Mouse (Mus musculus) large intestine, adult 2 months (tissue): ENCODE data around the gene Gstm1. TPM values are rescaled to one million over a fixed set of nuclear protein-coding genes. Genes with fewer than 3 reads are reported as not detected.
"Not testable (repeated sequence)": the region's sequence is repeated elsewhere in the genome, so short reads cannot be mapped to it uniquely, and the experiment has no call there.

Experiments
- DNase-seq: peaks from one replicate; pipeline ENCODE4 v3.0.0-alpha.2; 2012; ENCODE audit warnings: low read depth, low spot score
- WGBS: fragments of 180-500 bp; shearing (Covaris S2); methylation state at CpG from one replicate; pipeline ENCODE4 v1.1.7; 2018; 5-methylcytosine and 5-hydroxymethylcytosine counted together
- polyA plus RNA-seq: library from polyadenylated mRNA; depleted of rRNA; stranded (reverse); fragments of >200 nt; gene quantifications from 2 replicates; pipeline ENCODE4 v1.2.3, GENCODE M21; 2012; rRNA removed

Gene Gstm1
- polyA plus RNA-seq, 1 experiment = 109 TPM

GRCm38 (mm10) chr3:107971101-107971500 is 46.7 kb downstream of the Gstm1 start:
- WGBS = 75% methylated on average over 3 of the region's 3 CpGs

GRCm38 (mm10) chr3:107968724-107969395 is 48.9 kb downstream of the Gstm1 start, which contains the start of gene Gstm3:
Gene Gstm3, minus strand, starts transcription at chr3:107969283.
- 25% methylated on average over 13 of the region's 13 CpGs for WGBS
- DNase-seq = peak; percentile 67

More at GRCm38 (mm10) chr3:107971101-107971500, 46.7 kb downstream of the Gstm1 start:
- DNase-seq = not testable (repeated sequence)

DNA sequence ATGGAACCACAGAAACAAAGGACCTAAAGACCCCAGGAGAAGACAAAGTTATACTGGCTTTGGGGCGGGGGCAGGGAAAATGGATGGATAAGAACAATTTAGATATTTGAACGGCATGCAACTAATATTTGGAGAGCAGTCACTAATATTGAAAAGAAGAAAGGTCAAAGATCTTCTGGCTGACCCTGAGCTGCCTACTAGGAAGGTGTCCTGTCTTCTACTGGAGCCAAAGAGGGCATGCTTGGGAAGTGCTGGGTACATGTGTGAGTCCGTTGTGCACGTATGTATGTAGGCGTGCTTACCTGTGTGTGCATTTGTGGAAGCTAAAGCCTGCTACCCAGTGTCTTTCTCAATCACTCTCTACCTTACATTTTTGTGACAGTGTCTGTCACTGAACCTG is 51.1 kb downstream of the Gstm1 start:
- no peak for DNase-seq
- WGBS = 99% methylated on average over 5 of the region's 5 CpGs

DNA sequence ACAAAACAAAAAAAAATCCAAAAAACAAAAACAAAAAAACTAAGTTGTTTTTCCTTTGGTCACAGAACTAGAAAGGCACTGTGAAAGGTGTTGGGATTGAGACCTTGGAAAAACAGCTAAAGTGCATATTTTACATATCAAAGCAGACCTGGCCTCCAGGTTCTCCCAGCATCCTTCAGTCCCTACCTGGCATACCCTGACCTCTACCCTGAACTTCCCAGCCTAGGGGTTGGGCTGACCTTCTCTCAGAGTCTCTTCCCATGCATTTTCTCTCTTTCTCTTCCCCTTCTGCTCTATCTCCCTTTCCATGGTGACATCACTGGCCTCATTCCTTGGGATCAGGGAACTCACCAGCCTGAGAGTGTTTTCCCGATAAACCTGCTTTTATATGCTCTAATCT is 52.2 kb downstream of the Gstm1 start:
- DNase-seq = no peak
- 39% methylated on average over 1 of the region's 1 CpGs for WGBS

GRCm38 (mm10) chr3:107964656-107965308 is 53.0 kb downstream of the Gstm1 start:
- 36% methylated on average over 5 of the region's 5 CpGs for WGBS
- no peak for DNase-seq

GRCm38 (mm10) chr3:107964026-107964425 is 53.7 kb downstream of the Gstm1 start:
- no peak for DNase-seq
- WGBS = 96% methylated on average over 4 of the region's 4 CpGs

Other genes starting within 250 kb of the Gstm1 start
- gene Eps8l3, start 140.7 kb downstream of the Gstm1 start, polyA plus RNA-seq = 161 and 294 TPM in 2 replicates
- gene Gstm5, start 122.2 kb downstream of the Gstm1 start, polyA plus RNA-seq = 25.5 and 27.8 TPM in 2 replicates
- 4.9 and 8.4 TPM in 2 replicates for gene Gstm7, start 86.2 kb downstream of the Gstm1 start, polyA plus RNA-seq
- gene Gstm6, start 74.2 kb downstream of the Gstm1 start, polyA plus RNA-seq = 2.4 and 8.6 TPM in 2 replicates
- gene Gstm3, start 48.7 kb downstream of the Gstm1 start, polyA plus RNA-seq = 11.5 and 90.4 TPM in 2 replicates
- gene Gstm2, start 31.5 kb downstream of the Gstm1 start, polyA plus RNA-seq = 40.2 and 44.1 TPM in 2 replicates
- gene Gstm4, start 26.9 kb upstream of the Gstm1 start, polyA plus RNA-seq = 9.9 and 10.0 TPM in 2 replicates
- gene Ampd2, start 68.7 kb upstream of the Gstm1 start, polyA plus RNA-seq = 82.4 and 101 TPM in 2 replicates
- gene Gnat2, start 74.8 kb upstream of the Gstm1 start, polyA plus RNA-seq = 1.6 and 2.1 TPM in 2 replicates
- gene Gnai3, start 128.2 kb upstream of the Gstm1 start, polyA plus RNA-seq = 35.7 and 47.2 TPM in 2 replicates
- 0.04 TPM in 2 replicates for gene Gpr61, start 136.9 kb upstream of the Gstm1 start, polyA plus RNA-seq
- 7.3 and 11.9 TPM in 2 replicates for gene Amigo1, start 168.4 kb upstream of the Gstm1 start, polyA plus RNA-seq
- gene Cyb561d1, start 183.2 kb upstream of the Gstm1 start, polyA plus RNA-seq = 9.9 and 10.8 TPM in 2 replicates
- gene Atxn7l2, start 193.0 kb upstream of the Gstm1 start, polyA plus RNA-seq = 6.2 and 7.2 TPM in 2 replicates
- 1.7 and 2.3 TPM in 2 replicates for gene Sypl2, start 208.7 kb upstream of the Gstm1 start, polyA plus RNA-seq
- 86.3 and 92.7 TPM in 2 replicates for gene Psma5, start 239.0 kb upstream of the Gstm1 start, polyA plus RNA-seq